Mouse (Mus musculus) erythroblast, embryonic 14.5 days (primary cell): ENCODE data around the gene Tef.

Experiments
- GATA1 ChIP-seq: IDR thresholded peaks from 2 replicates; pipeline ENCODE4 v1.6.1; 2012; ENCODE audit warnings: low read length, inconsistent platforms, mixed read lengths
- TAL1 ChIP-seq: IDR thresholded peaks from 3 replicates; pipeline ENCODE4 v1.6.1; 2012; ENCODE audit warnings: low read length, inconsistent platforms, mixed read lengths

GRCm38 (mm10) chr15:81760361-81761079 is 41.7 kb upstream of the Tef start:
- TF ChIP-seq TAL1 (no peak), GATA1 (no peak)
